Mouse (Mus musculus): ENCODE results near the gene Ccdc187. TPM values are rescaled to one million over a fixed set of nuclear protein-coding genes. Genes with fewer than 3 reads are reported as not detected.

Gene Ccdc187
- polyA plus RNA-seq, 1 experiment: 0.34 TPM

DNA sequence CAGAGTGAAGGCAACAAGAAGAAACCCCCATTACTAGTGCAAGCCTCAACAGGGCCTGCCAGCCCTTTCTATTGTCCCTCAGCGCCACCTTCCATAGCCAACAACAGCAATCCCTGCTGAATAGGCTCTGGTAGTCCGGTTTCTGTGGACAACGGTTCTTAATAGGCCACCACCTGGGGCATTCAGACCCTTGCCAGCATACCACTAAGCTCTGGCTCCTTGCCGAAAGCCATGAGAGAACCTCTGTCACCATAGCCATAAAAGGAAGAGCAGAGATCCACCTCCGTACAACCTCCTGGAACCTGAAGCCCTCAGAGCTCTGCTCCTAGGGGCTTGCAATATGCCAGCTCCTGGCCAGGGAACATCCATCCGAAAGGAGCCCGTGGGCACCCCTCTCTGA, 5.0 kb upstream of the Ccdc187 start:
- Histone ChIP-seq H3K27ac (ENCODE audit: insufficient read depth, low read depth, low read length) (no peak overlapping the region), H3K27me3 (ENCODE audit: control insufficient read depth, insufficient read depth, low read length) (no peaks in the 10 kb centered on the region), H3K4me1 (ENCODE audit: control insufficient read depth, insufficient read depth, insufficient read length, low read length) (no peaks in the 10 kb centered on the region), H3K36me3 (ENCODE audit: control insufficient read depth, insufficient read depth, low read length) (no peaks in the 10 kb centered on the region), H3K4me3 (ENCODE audit: low read depth, low read length) (no peak overlapping the region)
- WGBS: 65% methylated on average over 7 of the region's 7 CpGs
- no peak for TF ChIP-seq CTCF (IDR thresholded peaks at IDR 0.05; ENCODE audit: extremely low read depth, insufficient read length, insufficient replicate concordance, low read depth, low read length)
- no peak for TF ChIP-seq POLR2A (IDR thresholded peaks at IDR 0.05; ENCODE audit: low read depth, low read length)

DNA sequence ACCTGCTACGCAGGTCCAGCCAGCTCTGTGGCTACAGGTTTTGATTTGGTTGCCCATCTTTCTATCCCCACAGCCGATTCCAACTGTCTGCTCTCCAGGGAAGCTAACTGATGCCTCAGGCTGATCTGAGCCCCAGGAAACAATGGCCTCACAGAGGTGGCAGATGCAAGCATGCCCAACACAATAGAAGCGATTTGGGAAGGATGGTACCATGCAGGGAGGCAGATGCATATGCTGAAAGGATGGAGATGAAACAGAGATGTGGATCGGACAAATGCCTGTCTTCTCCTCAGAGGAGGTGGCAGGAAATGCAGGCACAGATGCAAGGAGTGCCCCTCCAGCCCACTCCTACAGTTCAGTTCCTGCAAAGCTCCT, 4.5 kb upstream of the Ccdc187 start:
- Histone ChIP-seq H3K36me3 (ENCODE audit: control insufficient read depth, insufficient read depth, low read length) (no peaks in the 10 kb centered on the region), H3K4me1 (ENCODE audit: control insufficient read depth, insufficient read depth, insufficient read length, low read length) (no peaks in the 10 kb centered on the region), H3K4me3 (ENCODE audit: low read depth, low read length) (no peak overlapping the region), H3K27ac (ENCODE audit: insufficient read depth, low read depth, low read length) (no peak overlapping the region), H3K27me3 (ENCODE audit: control insufficient read depth, insufficient read depth, low read length) (no peaks in the 10 kb centered on the region)
- 45% methylated on average over 4 of the region's 4 CpGs for WGBS
- TF ChIP-seq CTCF (IDR thresholded peaks at IDR 0.05; ENCODE audit: extremely low read depth, insufficient read length, insufficient replicate concordance, low read depth, low read length): no peak
- TF ChIP-seq POLR2A (IDR thresholded peaks at IDR 0.05; ENCODE audit: low read depth, low read length): no peak

DNA sequence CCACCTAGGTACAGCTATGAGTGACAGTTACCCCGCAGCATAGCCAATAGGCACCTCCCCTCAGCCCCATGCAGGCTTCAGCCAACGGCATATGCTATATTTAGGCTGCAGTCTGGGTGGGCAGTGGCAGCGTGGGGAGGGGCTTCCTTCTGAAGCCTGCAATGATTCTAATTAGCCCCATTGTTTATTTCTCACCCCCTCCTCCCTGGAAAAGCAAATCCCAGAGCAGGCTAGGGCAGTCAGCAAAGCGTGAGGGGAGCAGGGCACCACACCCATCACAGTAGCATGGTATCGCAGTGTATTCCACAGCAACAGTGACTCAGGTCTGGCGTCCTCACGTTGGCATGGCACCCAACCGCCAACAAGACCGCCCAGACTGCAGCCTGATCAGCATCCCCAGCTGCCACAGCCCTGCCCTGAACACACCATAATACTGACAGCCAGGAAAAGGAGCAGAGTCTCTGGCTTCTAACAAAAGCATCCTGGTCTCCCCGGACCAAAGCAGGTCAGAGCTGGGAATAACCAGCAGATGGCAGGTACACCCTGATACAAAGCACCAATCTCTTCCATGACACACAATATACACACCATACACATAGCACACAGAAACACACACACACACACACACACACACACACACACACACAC, 4.0 kb upstream of the Ccdc187 start:
- TF ChIP-seq CTCF (IDR thresholded peaks at IDR 0.05; ENCODE audit: extremely low read depth, insufficient read length, insufficient replicate concordance, low read depth, low read length) (no peak), POLR2A (IDR thresholded peaks at IDR 0.05; ENCODE audit: low read depth, low read length) (no peak)
- H3K36me3 ChIP-seq (ENCODE audit: control insufficient read depth, insufficient read depth, low read length): no peaks in the 10 kb centered on the region
- no peaks in the 10 kb centered on the region for H3K4me1 ChIP-seq (ENCODE audit: control insufficient read depth, insufficient read depth, insufficient read length, low read length)
- H3K4me3 ChIP-seq (ENCODE audit: low read depth, low read length): no peak overlapping the region
- WGBS: 7% methylated on average over 10 of the region's 10 CpGs
- no peak overlapping the region for H3K27ac ChIP-seq (ENCODE audit: insufficient read depth, low read depth, low read length)
- no peaks in the 10 kb centered on the region for H3K27me3 ChIP-seq (ENCODE audit: control insufficient read depth, insufficient read depth, low read length)

DNA sequence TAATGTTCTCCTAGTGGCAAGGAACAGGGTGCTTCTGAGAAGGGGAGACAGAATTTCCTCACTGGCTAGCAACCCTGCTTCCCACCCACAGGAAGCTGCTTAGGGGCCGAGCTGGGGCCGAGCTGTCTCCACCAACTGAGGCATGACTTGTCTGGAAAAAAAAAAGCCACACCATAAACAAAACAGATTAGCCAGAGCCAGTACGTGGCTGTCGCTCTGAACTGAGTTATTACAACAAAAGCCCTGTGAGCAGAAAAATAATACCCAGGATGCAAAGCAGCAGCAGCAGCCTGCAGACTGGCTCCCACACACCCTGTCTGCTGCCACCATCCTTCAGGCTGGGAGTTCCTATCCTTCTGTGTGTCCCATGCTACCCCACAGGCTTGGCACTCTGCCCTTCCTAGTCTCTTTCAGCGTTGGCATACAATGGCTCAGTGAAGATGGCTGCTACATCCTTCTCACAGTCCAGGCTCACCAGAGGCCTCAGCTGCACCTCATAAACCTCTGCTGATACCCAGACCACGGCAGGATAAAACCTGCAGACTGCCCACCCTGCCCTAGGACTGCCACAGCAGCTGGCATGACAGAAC, 2.3 kb upstream of the Ccdc187 start:
- WGBS: 49% methylated on average over 6 of the region's 6 CpGs
- no peak overlapping the region for H3K27ac ChIP-seq (ENCODE audit: insufficient read depth, low read depth, low read length)
- H3K36me3 ChIP-seq (ENCODE audit: control insufficient read depth, insufficient read depth, low read length): no peaks in the 10 kb centered on the region
- no peak overlapping the region for H3K4me3 ChIP-seq (ENCODE audit: low read depth, low read length)
- no peaks in the 10 kb centered on the region for H3K4me1 ChIP-seq (ENCODE audit: control insufficient read depth, insufficient read depth, insufficient read length, low read length)
- TF ChIP-seq CTCF (IDR thresholded peaks at IDR 0.05; ENCODE audit: extremely low read depth, insufficient read length, insufficient replicate concordance, low read depth, low read length) (no peak), POLR2A (IDR thresholded peaks at IDR 0.05; ENCODE audit: low read depth, low read length) (no peak)
- no peaks in the 10 kb centered on the region for H3K27me3 ChIP-seq (ENCODE audit: control insufficient read depth, insufficient read depth, low read length)

DNA sequence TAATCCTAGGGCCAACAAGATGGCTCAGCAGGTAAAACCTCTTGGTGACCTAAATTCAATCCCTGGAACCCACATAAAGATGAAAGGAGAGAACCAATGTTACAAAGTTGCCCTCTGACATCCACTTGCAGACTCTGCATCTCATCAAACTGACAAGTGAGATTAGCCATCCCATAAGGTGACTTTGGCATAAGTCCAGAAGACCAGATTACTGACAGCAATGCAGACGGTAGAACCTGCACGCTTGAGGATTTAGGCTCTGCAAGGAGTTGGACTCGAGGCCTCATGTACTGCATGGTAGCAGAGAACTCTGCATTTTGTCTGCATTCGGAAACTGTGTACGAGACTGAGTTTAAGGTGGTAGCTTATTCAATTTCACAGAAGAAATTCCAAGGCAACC, 4.2 kb downstream of the Ccdc187 start:
- Histone ChIP-seq H3K4me1 (ENCODE audit: control insufficient read depth, insufficient read depth, insufficient read length, low read length) (no peaks in the 10 kb centered on the region), H3K27ac (ENCODE audit: insufficient read depth, low read depth, low read length) (no peak overlapping the region), H3K27me3 (ENCODE audit: control insufficient read depth, insufficient read depth, low read length) (no peaks in the 10 kb centered on the region), H3K36me3 (ENCODE audit: control insufficient read depth, insufficient read depth, low read length) (no peaks in the 10 kb centered on the region), H3K4me3 (ENCODE audit: low read depth, low read length) (no peak overlapping the region)
- 70% methylated on average over 5 of the region's 5 CpGs for WGBS
- TF ChIP-seq POLR2A (IDR thresholded peaks at IDR 0.05; ENCODE audit: low read depth, low read length): no peak
- TF ChIP-seq CTCF (IDR thresholded peaks at IDR 0.05; ENCODE audit: extremely low read depth, insufficient read length, insufficient replicate concordance, low read depth, low read length): no peak

DNA sequence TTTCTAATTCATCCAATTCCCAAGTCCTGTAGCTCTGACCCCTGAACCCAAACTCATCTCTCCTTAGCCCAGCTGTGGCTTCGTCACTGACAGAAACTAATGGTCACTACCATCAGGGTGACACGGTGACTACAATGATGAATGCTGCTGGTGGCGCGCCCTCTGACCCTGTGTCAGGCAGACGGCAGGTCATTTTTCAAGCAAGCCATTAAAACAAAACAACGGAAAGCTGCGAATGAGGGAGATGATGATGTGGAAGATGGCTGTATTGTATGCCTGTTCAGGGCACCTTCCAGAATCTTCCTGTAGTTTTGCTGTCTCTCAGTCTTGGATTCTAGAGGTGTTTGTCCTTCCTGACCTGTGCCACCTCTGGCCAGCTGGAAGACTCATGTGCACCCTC, 8.0 kb downstream of the Ccdc187 start:
- H3K4me1 ChIP-seq (ENCODE audit: control insufficient read depth, insufficient read depth, insufficient read length, low read length): no peaks in the 10 kb centered on the region
- WGBS: 61% methylated on average over 7 of the region's 7 CpGs
- no peaks in the 10 kb centered on the region for H3K36me3 ChIP-seq (ENCODE audit: control insufficient read depth, insufficient read depth, low read length)
- TF ChIP-seq CTCF (IDR thresholded peaks at IDR 0.05; ENCODE audit: extremely low read depth, insufficient read length, insufficient replicate concordance, low read depth, low read length): no peak
- TF ChIP-seq POLR2A (IDR thresholded peaks at IDR 0.05; ENCODE audit: low read depth, low read length): no peak
- H3K27ac ChIP-seq (ENCODE audit: insufficient read depth, low read depth, low read length): no peak overlapping the region
- no peak overlapping the region for H3K4me3 ChIP-seq (ENCODE audit: low read depth, low read length)
- H3K27me3 ChIP-seq (ENCODE audit: control insufficient read depth, insufficient read depth, low read length): no peaks in the 10 kb centered on the region

DNA sequence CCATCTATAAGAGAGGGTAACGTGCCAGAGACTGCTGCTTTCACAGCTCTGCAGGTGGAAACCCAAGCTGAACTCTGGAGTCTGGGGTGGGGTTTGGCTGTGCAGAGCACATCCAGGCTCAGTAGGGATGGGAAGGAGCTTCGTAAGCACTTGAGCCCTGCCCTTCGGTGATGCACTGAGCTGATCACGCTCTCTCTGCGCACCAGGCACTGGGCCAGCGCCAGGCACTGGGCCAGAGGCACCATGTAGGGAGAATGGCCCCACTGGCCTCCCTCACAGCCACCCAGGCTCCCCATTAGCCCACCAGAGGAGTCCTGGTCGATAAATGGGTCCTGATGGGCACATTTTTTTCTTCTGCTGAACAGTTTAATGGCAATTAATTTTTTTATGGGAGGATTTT, 8.6 kb downstream of the Ccdc187 start:
- Histone ChIP-seq H3K4me1 (ENCODE audit: control insufficient read depth, insufficient read depth, insufficient read length, low read length) (no peaks in the 10 kb centered on the region), H3K4me3 (ENCODE audit: low read depth, low read length) (no peak overlapping the region), H3K27me3 (ENCODE audit: control insufficient read depth, insufficient read depth, low read length) (no peaks in the 10 kb centered on the region), H3K27ac (ENCODE audit: insufficient read depth, low read depth, low read length) (no peak overlapping the region), H3K36me3 (ENCODE audit: control insufficient read depth, insufficient read depth, low read length) (no peaks in the 10 kb centered on the region)
- TF ChIP-seq CTCF (IDR thresholded peaks at IDR 0.05; ENCODE audit: extremely low read depth, insufficient read length, insufficient replicate concordance, low read depth, low read length): no peak
- no peak for TF ChIP-seq POLR2A (IDR thresholded peaks at IDR 0.05; ENCODE audit: low read depth, low read length)
- 27% methylated on average over 7 of the region's 7 CpGs for WGBS

All from small intestine, adult 2 months (tissue).